Mouse (Mus musculus): ENCODE measurements at regions not wholly inside any gene's neighbourhood (a gene's known extent, or its start where the extent isn't known, plus 50 kb on each side); places are given as distances from the start of the nearest gene placed in this dataset.

DNA sequence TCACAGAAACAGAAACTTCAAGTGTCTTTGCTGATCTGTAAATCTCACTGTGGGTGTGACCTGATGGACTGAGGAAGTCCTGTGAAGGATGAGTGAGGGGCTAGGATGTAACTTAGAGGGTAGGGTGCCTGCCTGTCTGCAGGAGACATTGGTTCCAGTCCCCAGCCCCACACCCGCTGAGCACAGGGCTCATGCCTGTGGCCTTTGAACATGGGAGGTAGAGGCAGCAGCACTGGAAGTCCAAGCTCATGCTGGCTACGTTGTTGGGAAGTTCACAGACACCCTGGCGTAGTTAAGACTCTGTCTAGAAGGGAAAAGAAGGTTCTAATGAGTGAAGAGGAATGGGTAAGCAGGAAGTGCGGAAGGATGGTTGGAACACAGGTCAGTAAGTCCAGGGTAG, 59.7 kb upstream of the Tgm3 start:
- no peak for DNase-seq

DNA sequence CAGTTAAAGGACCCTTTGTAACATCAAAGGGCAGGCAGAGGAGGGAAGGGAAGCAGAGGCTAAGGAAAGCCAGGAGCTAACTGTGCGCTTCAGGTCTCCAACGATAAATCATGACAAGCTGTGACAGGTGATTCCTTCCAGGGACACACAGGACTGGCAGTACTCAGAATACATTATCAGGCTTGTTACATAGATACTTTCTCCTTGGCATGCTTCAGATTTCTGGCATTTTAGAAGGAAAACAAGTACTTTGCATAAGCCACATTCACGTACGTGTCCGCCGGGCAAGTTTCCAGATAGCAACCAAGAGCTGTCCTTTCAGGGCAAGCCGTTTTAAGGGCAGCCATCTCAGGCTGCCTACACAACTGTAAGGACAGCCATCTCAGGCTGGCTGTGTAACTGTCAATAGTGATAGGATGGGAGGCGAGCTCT, 56.9 kb upstream of the Tgm3 start:
- no peak for DNase-seq

DNA sequence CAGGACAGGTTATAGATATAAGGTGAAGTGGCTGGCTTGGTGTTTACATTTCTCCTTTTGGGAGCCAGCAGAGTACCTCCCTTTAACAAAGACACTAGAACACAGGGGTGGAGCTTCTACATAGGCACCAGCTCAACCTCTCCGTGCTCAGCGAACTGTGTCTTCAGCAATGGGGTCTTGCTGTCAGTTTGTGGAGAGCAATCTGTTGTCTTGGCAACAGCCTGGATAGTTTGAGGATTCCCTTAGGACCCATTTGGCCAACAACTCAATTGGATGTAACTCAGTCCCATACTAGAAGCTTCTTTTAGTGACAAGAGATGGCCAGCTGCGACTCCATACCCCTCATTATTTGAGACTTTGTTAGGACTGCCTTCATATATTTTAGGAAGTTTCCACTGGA, 54.0 kb upstream of the Tgm3 start:
- DNase-seq: no peak

DNA sequence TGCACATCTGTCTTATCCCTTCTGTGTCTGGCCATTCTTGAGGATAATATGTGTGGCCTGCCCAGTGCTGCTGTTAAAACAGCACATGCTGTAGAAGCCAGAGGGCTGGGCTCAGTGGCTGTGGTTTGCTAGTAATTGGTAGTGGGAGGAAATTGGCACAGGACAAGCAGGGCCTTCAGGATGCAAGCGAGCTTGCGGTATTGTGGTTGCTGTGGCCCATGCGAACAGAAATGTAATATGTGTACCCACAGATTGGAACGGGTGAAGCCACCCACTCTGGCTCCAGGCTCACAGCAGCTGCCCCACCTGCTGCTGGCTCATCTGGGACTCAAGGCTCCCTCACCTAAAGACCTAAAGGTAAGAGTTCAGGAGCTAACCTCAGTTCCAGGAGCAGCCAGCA, 51.8 kb upstream of the Tgm3 start:
- no peak for DNase-seq

DNA sequence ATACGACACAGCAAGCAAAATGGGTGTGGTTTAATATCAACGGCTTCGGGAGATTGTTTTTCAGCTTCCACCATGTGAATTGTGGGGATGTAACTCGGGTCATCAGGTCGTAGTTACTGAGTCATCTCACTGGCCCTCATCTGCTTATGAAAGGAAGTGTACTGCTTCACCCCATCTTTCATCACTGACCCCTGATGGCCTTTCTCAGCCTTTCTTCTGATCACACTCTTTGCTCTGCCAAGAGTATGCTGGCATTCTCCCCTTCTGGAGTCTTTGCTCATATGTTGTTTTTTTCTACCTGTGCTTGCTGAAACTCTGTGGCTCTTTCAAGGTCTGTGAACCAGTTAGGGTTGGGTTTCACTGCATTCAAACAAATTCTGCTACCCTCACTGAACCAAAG, 50.6 kb upstream of the Tgm3 start:
- no peak for DNase-seq
